Mouse (Mus musculus) spleen, adult 2 months (tissue): ENCODE measurements around the gene Phactr1.

Experiments used
- CTCF ChIP-seq: fragments of 200-500 bp; IDR thresholded peaks from 2 replicates; pipeline ENCODE4 v1.5.1; 2011; ENCODE audit warnings: mild to moderate bottlenecking, inconsistent platforms; ENCODE audit not compliant: insufficient read depth, insufficient read length, insufficient replicate concordance; ENCODE audit errors: extremely low read depth
- POLR2A ChIP-seq: fragments of 200-500 bp; IDR thresholded peaks from 2 replicates; pipeline ENCODE4 v1.6.1; 2011; ENCODE audit warnings: low read depth, low read length, inconsistent platforms

DNA sequence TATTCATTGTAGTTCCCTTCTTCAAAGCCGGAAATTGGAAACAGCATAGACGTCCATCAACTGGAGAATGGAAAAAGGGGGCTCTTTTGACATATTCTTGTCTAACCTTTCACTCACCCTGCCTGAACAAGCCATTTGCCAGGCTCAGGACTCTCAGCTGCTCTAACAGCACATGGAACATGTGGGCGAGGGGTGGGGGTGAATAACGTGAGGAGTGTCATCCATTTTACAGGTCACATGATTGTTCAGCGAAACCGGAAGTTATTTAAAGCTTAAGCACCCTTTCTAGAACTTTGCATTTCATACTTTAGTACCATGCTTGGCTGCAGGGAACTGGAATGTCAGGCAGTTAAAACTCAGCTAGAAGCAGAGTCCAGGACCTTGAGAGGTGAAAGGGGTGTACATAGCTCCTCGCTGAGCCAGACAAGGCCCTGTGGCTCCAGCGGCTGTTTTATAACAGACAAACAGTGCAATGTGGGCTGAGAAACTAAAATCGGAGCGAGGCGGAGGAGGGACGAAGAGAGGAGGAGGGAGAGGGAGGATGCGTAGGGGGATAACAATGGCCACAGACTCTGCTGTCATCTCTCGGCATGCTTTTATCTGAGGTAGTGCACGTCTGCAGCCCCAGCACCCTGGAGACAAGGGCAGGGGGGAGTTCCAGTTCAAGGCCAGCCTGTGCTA, 141.1 kb downstream of the Phactr1 start:
- TF ChIP-seq CTCF (no peak), POLR2A (no peak)
